16 mouse cellular contexts compared by ENCODE assay signal in the genomic region with DNA sequence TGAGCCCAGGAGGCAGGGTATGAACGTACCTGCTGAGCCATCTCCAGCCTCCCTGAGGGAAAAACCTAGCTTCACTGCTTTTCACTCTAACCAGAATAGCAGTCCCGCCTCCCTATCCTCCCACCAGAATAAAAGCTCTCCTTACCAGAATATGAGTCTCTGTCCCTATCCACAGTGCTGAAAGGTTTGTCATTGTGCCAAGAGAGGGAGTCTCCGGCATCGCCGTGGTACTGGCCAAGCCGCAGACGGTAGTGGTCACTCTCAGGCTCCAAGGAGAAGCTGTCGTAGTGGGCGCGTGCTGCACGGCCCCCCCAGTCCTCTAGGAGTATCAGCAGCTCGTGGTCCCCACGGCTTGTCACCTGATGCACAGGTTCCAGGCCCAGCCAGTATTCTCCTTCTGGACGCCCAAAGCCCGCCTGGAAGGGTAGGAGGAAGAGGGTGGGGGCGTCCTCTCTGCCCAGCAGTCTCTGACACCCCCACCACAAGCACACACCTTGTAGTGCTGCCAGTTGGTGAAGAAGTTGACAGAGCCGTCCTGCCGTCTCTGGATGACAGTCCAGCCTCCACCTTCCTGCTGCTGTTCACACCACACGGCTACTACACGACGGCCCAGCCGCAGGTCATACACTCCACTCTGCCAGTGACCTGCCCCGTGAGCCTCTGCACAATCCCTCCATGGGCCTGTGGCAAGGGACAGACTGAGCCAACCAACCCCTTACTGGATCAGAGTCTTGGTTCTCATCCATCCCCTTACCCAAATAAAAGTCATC. TPM values are rescaled to one million over a fixed set of nuclear protein-coding genes. Genes with fewer than 3 reads are reported as not detected.
DNase-seq lines count a peak whose midpoint lies in the region; TF ChIP-seq lines count a peak whose summit lies in the region.
"Had no signal": no experiment of that assay in that cellular context is flagged by ENCODE, and none has a peak within 500 bp of the region (broad histone marks: within the 10 kb centered on the region; RNA-seq: fewer than 3 reads in every experiment).

No protein-coding gene starts in this region.

- H3K27me3 ChIP-seq in kidney, adult 2 months (replicated peaks; ENCODE audit: control insufficient read depth, insufficient read depth, low read length), result no peaks in the 10 kb centered on the region

- peak; percentile 57 for DNase-seq in cerebellum, adult 9-10 months
- DNase-seq in cerebellum, adult 8-10 months, result no peak
- DNase-seq in kidney, postnatal 10 days, result peak; percentile 50
- DNase-seq in kidney, adult 2 months, result no peak
- peak; percentile 60 to 62 for DNase-seq in right cerebral cortex, adult 2 months (ENCODE audit: low spot score in 2 of 2)
- no peak for DNase-seq in right cerebral cortex, postnatal 4 days
- no peak for DNase-seq in urinary bladder, postnatal 14 days (ENCODE audit: low spot score)
- DNase-seq in B cell, adult 2 months, result no peak
- DNase-seq: adrenal gland, adult 2 months; kidney, postnatal 36 days; lung, postnatal 4 days had no signal

- WGBS in kidney, adult 2 months, result 64% methylated on average over 23 of the region's 23 CpGs

- no peak for TF ChIP-seq POLR2A in kidney, adult 2 months (IDR thresholded peaks at IDR 0.05; ENCODE audit: low read depth, low read length)

- no peak overlapping the region for H3K27ac ChIP-seq in kidney, adult 2 months (ENCODE audit: insufficient read depth, low read depth, low read length)
- H3K27ac ChIP-seq: liver, embryonic 12.5 days; neural tube, embryonic 15.5 days; stomach, postnatal 0 days had no signal

- no peaks in the 10 kb centered on the region for H3K36me3 ChIP-seq in kidney, adult 2 months (ENCODE audit: control insufficient read depth, insufficient read depth, low read length)
- H3K36me3 ChIP-seq: neural tube, embryonic 15.5 days had no signal

- H3K4me1 ChIP-seq in kidney, adult 2 months (ENCODE audit: control insufficient read depth, insufficient read depth, low read length), result no peaks in the 10 kb centered on the region

- no peak for TF ChIP-seq CTCF in kidney, adult 2 months (conservative IDR thresholded peaks at IDR 0.05; ENCODE audit: insufficient read depth, insufficient read length, low read depth, low read length)

- no peak overlapping the region for H3K4me3 ChIP-seq in kidney, adult 2 months (ENCODE audit: insufficient read depth, low read depth, low read length)
- H3K4me3 ChIP-seq: liver, embryonic 12.5 days; neural tube, embryonic 15.5 days had no signal

RNA-seq across cellular contexts. Expression of a gene that starts 4.3 kb away (rescaled TPM):
- 3.6 and 4.0 TPM in 2 replicates for polyA plus RNA-seq in kidney, adult 2 months (2012; rRNA removed)

RNA-seq across cellular contexts. Expression of a gene that starts 6.8 kb away (rescaled TPM):
- polyA plus RNA-seq in kidney, adult 2 months (2012; rRNA removed), result 31.7 and 40.3 TPM in 2 replicates

RNA-seq across cellular contexts. Expression of a gene that starts 12.8 kb away (rescaled TPM):
- 28.3 and 31.2 TPM in 2 replicates for polyA plus RNA-seq in kidney, adult 2 months (2012; rRNA removed)

RNA-seq across cellular contexts. Expression of a gene that starts 23.2 kb away (rescaled TPM):
- 93.1 and 116 TPM in 2 replicates for polyA plus RNA-seq in kidney, adult 2 months (2012; rRNA removed)

RNA-seq across cellular contexts. Expression of a gene that starts 56.9 kb away (rescaled TPM):
- polyA plus RNA-seq in kidney, adult 2 months (2012; rRNA removed), result not detected in 2 replicates
- polyA plus RNA-seq: adrenal gland, adult 2 months; cortical plate, adult 2 months; inflammation-experienced regulatory T-cells, adult 6 months; liver, embryonic 12.5 days; neural tube, embryonic 15.5 days; stomach, postnatal 0 days had no signal

Comparison
In these comparisons a context has a peak if more than half of its experiments do, and no peak if none do; other contexts are left out.
1. DNase-seq: peak in cerebellum, adult 9-10 months (single experiment), kidney, postnatal 10 days (single experiment) and right cerebral cortex, adult 2 months (2 of 2); none in cerebellum, adult 8-10 months (single experiment), kidney, adult 2 months (single experiment), right cerebral cortex, postnatal 4 days (single experiment), urinary bladder, postnatal 14 days (single experiment) and B cell, adult 2 months (0 of 2).